Mouse (Mus musculus): ENCODE measurements at regions not wholly inside any gene's neighbourhood (a gene's known extent, or its start where the extent isn't known, plus 50 kb on each side); places are given as distances from the start of the nearest gene placed in this dataset.

GRCm38 (mm10) chr14:73730796-73731195 lies 69.8 kb downstream of the Gm21750 start:
- no peak for DNase-seq (ENCODE audit: low spot score)

- no peak for DNase-seq (ENCODE audit: low spot score)
Observed at GRCm38 (mm10) chr14:73732161-73732560, 71.1 kb downstream of the Gm21750 start.

- DNase-seq (ENCODE audit: low spot score), result peak; percentile 0
Observed at GRCm38 (mm10) chr14:73750790-73751189, 89.8 kb downstream of the Gm21750 start.

GRCm38 (mm10) chr14:73759986-73760385 lies 99.0 kb downstream of the Gm21750 start:
- no peak for DNase-seq (ENCODE audit: low spot score)

- DNase-seq (ENCODE audit: low spot score), result no peak
Observed at GRCm38 (mm10) chr14:73772964-73773363, 111.9 kb downstream of the Gm21750 start.

- DNase-seq (ENCODE audit: low spot score), result no peak
Observed at GRCm38 (mm10) chr14:73773810-73774209, 112.8 kb downstream of the Gm21750 start.

GRCm38 (mm10) chr14:73776066-73776465 lies 115.0 kb downstream of the Gm21750 start:
- peak; percentile 29 for DNase-seq (ENCODE audit: low spot score)

GRCm38 (mm10) chr14:73807169-73807568 lies 146.1 kb downstream of the Gm21750 start:
- no peak for DNase-seq (ENCODE audit: low spot score)

GRCm38 (mm10) chr14:73838890-73839289 lies 177.9 kb downstream of the Gm21750 start:
- peak; percentile 8 for DNase-seq (ENCODE audit: low spot score)

GRCm38 (mm10) chr14:73861782-73862181 lies 200.8 kb downstream of the Gm21750 start:
- no peak for DNase-seq (ENCODE audit: low spot score)

GRCm38 (mm10) chr14:73874337-73874736 lies 213.3 kb downstream of the Gm21750 start:
- no peak for DNase-seq (ENCODE audit: low spot score)

- DNase-seq (ENCODE audit: low spot score), result no peak
Observed at GRCm38 (mm10) chr14:73875916-73876315, 214.9 kb downstream of the Gm21750 start.

GRCm38 (mm10) chr14:73878267-73878666 lies 217.2 kb downstream of the Gm21750 start:
- DNase-seq (ENCODE audit: low spot score), result no peak

GRCm38 (mm10) chr14:73878866-73879419 lies 217.9 kb downstream of the Gm21750 start:
- DNase-seq (ENCODE audit: low spot score), result no peak

GRCm38 (mm10) chr14:73891451-73891850 lies 230.4 kb downstream of the Gm21750 start:
- no peak for DNase-seq (ENCODE audit: low spot score)

- DNase-seq (ENCODE audit: low spot score), result no peak
Observed at GRCm38 (mm10) chr14:73894844-73895243, 233.8 kb downstream of the Gm21750 start.

- no peak for DNase-seq (ENCODE audit: low spot score)
Observed at GRCm38 (mm10) chr14:73895266-73895665, 234.2 kb downstream of the Gm21750 start.

- no peak for DNase-seq (ENCODE audit: low spot score)
Observed at GRCm38 (mm10) chr14:73899078-73899477, 238.1 kb downstream of the Gm21750 start.

GRCm38 (mm10) chr14:73902085-73902713 lies 241.2 kb downstream of the Gm21750 start:
- DNase-seq (ENCODE audit: low spot score), result no peak

- DNase-seq (ENCODE audit: low spot score), result no peak
Observed at GRCm38 (mm10) chr14:73913756-73914448, 252.9 kb downstream of the Gm21750 start.

GRCm38 (mm10) chr14:73915990-73916389 lies 255.0 kb downstream of the Gm21750 start:
- no peak for DNase-seq (ENCODE audit: low spot score)

- no peak for DNase-seq (ENCODE audit: low spot score)
Observed at GRCm38 (mm10) chr14:73931095-73931494, 270.1 kb downstream of the Gm21750 start.

- DNase-seq (ENCODE audit: low spot score), result no peak
Observed at GRCm38 (mm10) chr14:73947316-73947715, 286.3 kb downstream of the Gm21750 start.

All from lung, postnatal 25 days (tissue).